Mouse (Mus musculus) liver, embryonic 14.5 days (tissue): Measurements from ENCODE around the gene Jarid2.
"Not testable (repeated sequence)": the region's sequence is repeated elsewhere in the genome, so short reads cannot be mapped to it uniquely, and the experiment has no call there.

Source experiments
- CTCF ChIP-seq: IDR thresholded peaks from 2 replicates; pipeline ENCODE4 v1.5.1; 2016; ENCODE audit warnings: antibody characterized with exemption, low read depth, control low read depth
- EP300 ChIP-seq: IDR thresholded peaks from 2 replicates; pipeline ENCODE4 v1.6.1; 2016; ENCODE audit warnings: antibody characterized with exemption, low read depth

DNA sequence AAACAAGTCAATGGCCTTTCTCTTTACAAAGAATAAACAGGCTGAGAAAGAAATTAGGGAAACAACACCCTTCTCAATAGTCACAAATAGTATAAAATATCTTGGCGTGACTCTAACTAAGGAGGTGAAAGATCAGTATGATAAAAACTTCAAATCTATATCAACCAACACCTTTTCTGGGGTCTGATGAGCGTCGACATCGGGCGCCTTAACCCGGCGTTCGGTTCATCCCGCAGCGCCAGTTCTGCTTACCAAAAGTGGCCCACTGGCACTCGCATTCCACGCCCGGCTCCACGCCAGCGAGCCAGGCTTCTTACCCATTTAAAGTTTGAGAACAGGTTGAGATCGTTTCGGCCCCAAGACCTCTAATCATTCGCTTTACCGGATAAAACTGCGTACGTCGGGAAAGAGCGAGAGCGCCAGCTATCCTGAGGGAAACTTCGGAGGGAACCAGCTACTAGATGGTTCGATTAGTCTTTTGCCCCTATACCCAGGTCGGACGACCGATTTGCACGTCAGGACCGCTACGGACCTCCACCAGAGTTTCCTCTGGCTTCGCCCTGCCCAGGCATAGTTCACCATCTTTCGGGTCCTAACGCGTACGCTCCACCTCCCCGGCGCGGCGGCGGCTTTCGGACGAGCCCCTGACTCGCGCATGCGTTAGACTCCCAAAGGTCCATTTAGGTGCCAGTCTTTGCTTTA lies 140.3 kb downstream of the Jarid2 start:
- not testable (repeated sequence) for TF ChIP-seq CTCF, EP300
